In genomic region chr5:31154152-31154553, GRCm38 (mm10) we compare ENCODE assay signal across 8 mouse cellular contexts. TPM values are rescaled to one million over a fixed set of nuclear protein-coding genes. Genes with fewer than 3 reads are reported as not detected.
DNase-seq lines count a peak whose midpoint lies in the region; ATAC-seq lines count a peak whose summit lies in the region.

Gene Mpv17 (minus strand): TSS chr5:31154251.

- H3K9me3 ChIP-seq in heart, embryonic 13.5 days, result no peaks in the 10 kb centered on the region
- no peaks in the 10 kb centered on the region for H3K9me3 ChIP-seq in liver, embryonic 12.5 days (replicated peaks)
- H3K9me3 ChIP-seq in stomach, embryonic 16.5 days (replicated peaks; ENCODE audit: control insufficient read depth, low read length), result no peaks in the 10 kb centered on the region

- peak within 1 kb of the TSS; percentile 56; the same call in 1 of the 2 replicates for H3K27ac ChIP-seq in brown adipose tissue, adult 24 weeks (replicated peaks; ENCODE audit: low read depth, low read length)
- H3K27ac ChIP-seq in heart, embryonic 13.5 days (replicated peaks), result peak within 1 kb of the TSS; percentile 70
- peak within 1 kb of the TSS; percentile 69 for H3K27ac ChIP-seq in liver, embryonic 12.5 days
- peak within 1 kb of the TSS; percentile 76 for H3K27ac ChIP-seq in stomach, embryonic 16.5 days (ENCODE audit: low read length)

- under 1% methylated on average over 19 of the region's 19 CpGs for WGBS in heart, embryonic 13.5 days
- 2% methylated on average over 19 of the region's 19 CpGs for WGBS in liver, embryonic 12.5 days (ENCODE audit: insufficient replicate concordance)
- WGBS in stomach, embryonic 16.5 days, result under 1% methylated on average over 19 of the region's 19 CpGs

- peak within 1 kb of the TSS; percentile 92 for H3K4me3 ChIP-seq in brown adipose tissue, adult 24 weeks (ENCODE audit: insufficient read depth, low read depth, low read length)
- peak within 1 kb of the TSS; percentile 78 for H3K4me3 ChIP-seq in heart, embryonic 13.5 days
- peak within 1 kb of the TSS; percentile 72 for H3K4me3 ChIP-seq in liver, embryonic 12.5 days
- H3K4me3 ChIP-seq in stomach, embryonic 16.5 days (replicated peaks; ENCODE audit: low read length), result peak within 1 kb of the TSS; percentile 75

- peak within 1 kb of the TSS; percentile 85 for H3K9ac ChIP-seq in heart, embryonic 13.5 days
- peak within 1 kb of the TSS; percentile 74 for H3K9ac ChIP-seq in liver, embryonic 12.5 days
- peak within 1 kb of the TSS; percentile 79 for H3K9ac ChIP-seq in stomach, embryonic 16.5 days (ENCODE audit: low read length)

- no peaks in the 10 kb centered on the region for H3K27me3 ChIP-seq in heart, embryonic 13.5 days (replicated peaks)
- H3K27me3 ChIP-seq in liver, embryonic 12.5 days (replicated peaks), result no peaks in the 10 kb centered on the region
- no peaks in the 10 kb centered on the region for H3K27me3 ChIP-seq in stomach, embryonic 16.5 days (ENCODE audit: control insufficient read depth, insufficient read depth, low read length)

- H3K4me2 ChIP-seq in heart, embryonic 13.5 days, result peak within 1 kb of the TSS; percentile 95
- peak within 1 kb of the TSS; percentile 84 for H3K4me2 ChIP-seq in liver, embryonic 12.5 days
- peak within 1 kb of the TSS; percentile 95 for H3K4me2 ChIP-seq in stomach, embryonic 16.5 days (ENCODE audit: low read depth, low read length)

- H3K36me3 ChIP-seq in heart, embryonic 13.5 days, result peaks cover 51% of the 10 kb centered on the region
- H3K36me3 ChIP-seq in liver, embryonic 12.5 days, result peaks cover 46% of the 10 kb centered on the region
- H3K36me3 ChIP-seq in stomach, embryonic 16.5 days (ENCODE audit: control insufficient read depth, insufficient read depth, low read length), result 0 out of 2 replicates have a peak, but pooled peaks cover 9% of the 10 kb centered on the region

- peak; percentile 82 for DNase-seq in CD4-positive, CD25-positive, alpha-beta regulatory T cell, adult 2 months (ENCODE audit: low read depth, low spot score)
- peak; percentile 64 for DNase-seq in fat pad, adult 2 months (ENCODE audit: extremely low read depth, low read depth, low spot score)
- peak; percentile 91 for DNase-seq in kidney, postnatal 10 days
- DNase-seq in neural tube, embryonic 10.5 days (ENCODE audit: extremely low spot score, low spot score), result peak; percentile 80

- H3K4me1 ChIP-seq in brown adipose tissue, adult 24 weeks (ENCODE audit: control insufficient read depth, insufficient read depth, insufficient read length, low read length), result peaks cover 3% of the 10 kb centered on the region; the same call in 1 of the 2 replicates
- peaks cover 22% of the 10 kb centered on the region for H3K4me1 ChIP-seq in heart, embryonic 13.5 days
- H3K4me1 ChIP-seq in liver, embryonic 12.5 days, result peaks cover 19% of the 10 kb centered on the region
- H3K4me1 ChIP-seq in stomach, embryonic 16.5 days (ENCODE audit: control insufficient read depth, insufficient read depth, low read length), result peaks cover 6% of the 10 kb centered on the region

- peak; percentile 91 for ATAC-seq in heart, embryonic 13.5 days (ENCODE audit: extremely low read depth, insufficient number of reproducible peaks, low FRiP score, low TSS enrichment)
- ATAC-seq in liver, embryonic 12.5 days, result peak; percentile 91
- peak; percentile 95 for ATAC-seq in stomach, embryonic 16.5 days (ENCODE audit: insufficient read depth, low FRiP score)

RNA-seq across cellular contexts. Expression of gene Mpv17, which starts in this region (rescaled TPM):
- polyA plus RNA-seq in brown adipose tissue, adult 24 weeks (2012; ENCODE audit: insufficient read depth, insufficient read length, missing spikeins), result 71.5 and 104 TPM in 2 replicates
- 68.0 and 89.4 TPM in 2 replicates for polyA plus RNA-seq in heart, embryonic 13.5 days (2015; fragmentation: Nextera tagmentation; extraction: Ambion mirVana)
- polyA plus RNA-seq in liver, embryonic 12.5 days (2016; fragmentation: Nextera tagmentation; extraction: Ambion mirVana), result 25.8 and 27.0 TPM in 2 replicates
- polyA plus RNA-seq in stomach, embryonic 16.5 days (2015; fragmentation: Nextera tagmentation; extraction: Ambion mirVana), result 61.7 and 63.8 TPM in 2 replicates

Comparison
In these comparisons a context has a peak if more than half of its experiments do, and no peak if none do; other contexts are left out.
1. Peak in every context shown above with its lines: DNase-seq, ATAC-seq, H3K4me3 ChIP-seq and H3K27ac ChIP-seq.